Mouse (Mus musculus) heart, postnatal 0 days (tissue): ENCODE results near the gene Lca5.
A peak's percentile ranks its signal among the peaks of the same experiment; 100 is the strongest.

Experiments used
- CTCF ChIP-seq: IDR thresholded peaks from 2 replicates; pipeline ENCODE4 v1.5.1; 2016; ENCODE audit warnings: antibody characterized with exemption, control low read depth, low read depth
- EP300 ChIP-seq: IDR thresholded peaks from 2 replicates; pipeline ENCODE4 v1.6.1; 2016; ENCODE audit warnings: antibody characterized with exemption, low read depth

- TF ChIP-seq CTCF (peak; percentile 50), EP300 (no peak)
Measured at GRCm38 (mm10) chr9:83368234-83368633, 72.7 kb downstream of the Lca5 start.
